ENCODE assay signal across 17 mouse cellular contexts in genomic region chr11:87454035-87454690, GRCm38 (mm10). TPM values are rescaled to one million over a fixed set of nuclear protein-coding genes. Genes with fewer than 3 reads are reported as not detected.
DNase-seq lines count a peak whose midpoint lies in the region; ATAC-seq and TF ChIP-seq lines count a peak whose summit lies in the region.
"Had no signal": no experiment of that assay in that cellular context is flagged by ENCODE, and none has a peak within 500 bp of the region (broad histone marks: within the 10 kb centered on the region; RNA-seq: fewer than 3 reads in every experiment).

No protein-coding gene starts in this region.

- no peaks in the 10 kb centered on the region for H3K36me3 ChIP-seq in kidney, embryonic 15.5 days
- H3K36me3 ChIP-seq in kidney, embryonic 16.5 days (ENCODE audit: insufficient read depth, low read length), result no peaks in the 10 kb centered on the region
- H3K36me3 ChIP-seq in ES-E14 (ENCODE audit: control insufficient read depth, insufficient read depth, low read length, poor library complexity, severe bottlenecking), result no peaks in the 10 kb centered on the region
- no peaks in the 10 kb centered on the region for H3K36me3 ChIP-seq in limb, embryonic 10.5 days
- H3K36me3 ChIP-seq: neural tube, embryonic 13.5 days had no signal

- 84% methylated on average over 2 of the region's 2 CpGs for WGBS in kidney, embryonic 15.5 days
- whole genome bisulfite sequencing in kidney, embryonic 16.5 days, result 88% methylated on average over 2 of the region's 2 CpGs
- 88% methylated on average over 2 of the region's 2 CpGs for WGBS in limb, embryonic 10.5 days

- DNase-seq in ES-E14 (ENCODE audit: low read depth, low spot score), result no peak
- DNase-seq in limb, embryonic 10.5 days (ENCODE audit: low spot score), result no peak
- DNase-seq in left cerebral cortex, postnatal 4 days, result no peak
- no peak for DNase-seq in gastrocnemius, adult 2 months
- DNase-seq: adrenal gland, postnatal 25 days; cerebellum, adult 2 months; heart, adult 2 months; layer of hippocampus, postnatal 36 days had no signal

- H3K4me2 ChIP-seq in kidney, embryonic 15.5 days, result no peak overlapping the region
- H3K4me2 ChIP-seq in kidney, embryonic 16.5 days (replicated peaks; ENCODE audit: low read depth, low read length), result no peak overlapping the region
- H3K4me2 ChIP-seq: midbrain, embryonic 11.5 days; neural tube, embryonic 13.5 days had no signal

- H3K4me3 ChIP-seq in kidney, embryonic 15.5 days (replicated peaks), result no peak overlapping the region
- no peak overlapping the region for H3K4me3 ChIP-seq in kidney, embryonic 16.5 days (ENCODE audit: low read length)
- no peak overlapping the region for H3K4me3 ChIP-seq in ES-E14 (ENCODE audit: insufficient read depth in 1 of 2, low read depth in 1 of 2, low read length in 2 of 2, poor library complexity in 1 of 2, severe bottlenecking in 1 of 2)
- no peak overlapping the region for H3K4me3 ChIP-seq in limb, embryonic 10.5 days
- H3K4me3 ChIP-seq in gastrocnemius, adult 2 months, result no peak overlapping the region
- H3K4me3 ChIP-seq: heart, adult 2 months; neural tube, embryonic 13.5 days had no signal

- in situ Hi-C loops in ES-E14 (cut with MboI; ENCODE audit: low sequenced_read_pairs in 2 of 2, unreplicated experiment in 2 of 2), result no loop called here

- peak overlapping the region; percentile 58; the same call in 1 of the 2 replicates for H3K27ac ChIP-seq in kidney, embryonic 15.5 days
- no peak overlapping the region for H3K27ac ChIP-seq in kidney, embryonic 16.5 days (ENCODE audit: low read length)
- peak overlapping the region; percentile 47; the same call in 1 of the 2 replicates for H3K27ac ChIP-seq in ES-E14 (ENCODE audit: insufficient read depth, low read depth, low read length, poor library complexity, severe bottlenecking)
- H3K27ac ChIP-seq in limb, embryonic 10.5 days, result peak overlapping the region; percentile 62
- H3K27ac ChIP-seq in gastrocnemius, adult 2 months, result no peak overlapping the region
- H3K27ac ChIP-seq: heart, adult 2 months; hindbrain, postnatal 0 days; kidney, postnatal 0 days; neural tube, embryonic 13.5 days had no signal

- no peaks in the 10 kb centered on the region for H3K9me3 ChIP-seq in kidney, embryonic 15.5 days (replicated peaks)
- H3K9me3 ChIP-seq in kidney, embryonic 16.5 days (ENCODE audit: low read length), result no peaks in the 10 kb centered on the region
- no peaks in the 10 kb centered on the region for H3K9me3 ChIP-seq in ES-E14 (ENCODE audit: control insufficient read depth, insufficient read depth, low read depth, low read length)
- no peaks in the 10 kb centered on the region for H3K9me3 ChIP-seq in limb, embryonic 10.5 days (replicated peaks)
- H3K9me3 ChIP-seq: neural tube, embryonic 13.5 days had no signal

- H3K9ac ChIP-seq in kidney, embryonic 15.5 days, result no peak overlapping the region
- no peak overlapping the region for H3K9ac ChIP-seq in kidney, embryonic 16.5 days (replicated peaks; ENCODE audit: low read length)
- no peak overlapping the region; the same call in 1 of the 2 replicates for H3K9ac ChIP-seq in ES-E14 (ENCODE audit: insufficient read depth, low read depth, low read length, poor library complexity, severe bottlenecking)
- H3K9ac ChIP-seq: neural tube, embryonic 13.5 days had no signal

- TF ChIP-seq CTCF in gastrocnemius, adult 2 months (IDR thresholded peaks at IDR 0.05), result no peak

- no peaks in the 10 kb centered on the region for H3K27me3 ChIP-seq in kidney, embryonic 15.5 days
- H3K27me3 ChIP-seq in kidney, embryonic 16.5 days (ENCODE audit: insufficient read depth, low read length), result no peaks in the 10 kb centered on the region
- H3K27me3 ChIP-seq in limb, embryonic 10.5 days (ENCODE audit: low read depth, poor library complexity, severe bottlenecking), result no peaks in the 10 kb centered on the region
- H3K27me3 ChIP-seq: neural tube, embryonic 13.5 days had no signal

- intact Hi-C loops in left cerebral cortex, postnatal 4 days (cut with DNase I), result no loop called here
- intact Hi-C loops in gastrocnemius, adult 2 months (cut with DNase I), result no loop called here

- peaks cover 12% of the 10 kb centered on the region for H3K4me1 ChIP-seq in kidney, embryonic 15.5 days
- peaks cover 11% of the 10 kb centered on the region for H3K4me1 ChIP-seq in kidney, embryonic 16.5 days (ENCODE audit: insufficient read depth, low read length)
- peaks cover 4 to 5% of the 10 kb centered on the region in 2 experiments; a peak in 3 of 4 replicates for H3K4me1 ChIP-seq in ES-E14 (ENCODE audit: control insufficient read depth in 2 of 2, insufficient read depth in 2 of 2, low read length in 2 of 2, poor library complexity in 1 of 2)
- peaks cover 16% of the 10 kb centered on the region for H3K4me1 ChIP-seq in limb, embryonic 10.5 days
- H3K4me1 ChIP-seq: neural tube, embryonic 13.5 days had no signal

- no peak for ATAC-seq in kidney, embryonic 15.5 days (replicated peaks; ENCODE audit: low FRiP score)
- no peak for ATAC-seq in kidney, embryonic 16.5 days (ENCODE audit: low FRiP score, low TSS enrichment)
- ATAC-seq in megakaryocyte progenitor cell, adult 5-6 weeks (replicated peaks; ENCODE audit: poor library complexity), result no peak
- ATAC-seq: hindbrain, postnatal 0 days had no signal

TF ChIP-seq in ES-E14, 5 proteins besides CTCF, POLR2A, EP300 and RAD21:
- TF ChIP-seq CHD2 (IDR thresholded peaks at IDR 0.05; ENCODE audit: low read depth, low read length) (no peak), HCFC1 (IDR thresholded peaks at IDR 0.05; ENCODE audit: borderline replicate concordance, insufficient read depth, low read length) (no peak), ZC3H11A (IDR thresholded peaks at IDR 0.05; ENCODE audit: borderline replicate concordance, low read depth, low read length) (no peak), ZNF384 (IDR thresholded peaks at IDR 0.05; ENCODE audit: low read depth, low read length) (no peak), MAFK (IDR thresholded peaks at IDR 0.05; ENCODE audit: insufficient read depth, low read depth, low read length) (no peak)

RNA-seq across cellular contexts. Expression of gene Tex14, which starts 49.3 kb away (rescaled TPM):
- 0.60 and 0.65 TPM in 2 replicates for polyA plus RNA-seq in kidney, embryonic 15.5 days (2015; fragmentation: Nextera tagmentation; extraction: Ambion mirVana)
- 0.31 and 0.76 TPM in 2 replicates for polyA plus RNA-seq in kidney, embryonic 16.5 days (2015; fragmentation: Nextera tagmentation; extraction: Ambion mirVana)
- total RNA-seq in ES-E14 (2012; rRNA removed), result 10.4 and 11.4 TPM in 2 replicates
- 0.16 and 0.33 TPM in 2 replicates for polyA plus RNA-seq in limb, embryonic 10.5 days (2016; fragmentation: Nextera tagmentation; extraction: Ambion mirVana)
- under 1 TPM; 0.34 to 0.44 TPM for total RNA-seq in left cerebral cortex, postnatal 4 days (2021)
- total RNA-seq in megakaryocyte progenitor cell, adult 5-6 weeks (2015), result 0.07 and 2.4 TPM in 2 replicates
- total RNA-seq in megakaryocyte progenitor cell, adult 5-6 weeks (2017), result 0.27 and 0.29 TPM in 2 replicates
- not detected for total RNA-seq in gastrocnemius, adult 2 months (2021)
- total RNA-seq: gastrocnemius, adult 8-10 months; heart, postnatal 4 days had no signal

RNA-seq across cellular contexts. Expression of gene Rad51c, which starts 49.4 kb away (rescaled TPM):
- polyA plus RNA-seq in kidney, embryonic 15.5 days (2015; fragmentation: Nextera tagmentation; extraction: Ambion mirVana), result 8.3 and 9.1 TPM in 2 replicates
- polyA plus RNA-seq in kidney, embryonic 16.5 days (2015; fragmentation: Nextera tagmentation; extraction: Ambion mirVana), result 7.9 and 8.7 TPM in 2 replicates
- 6.7 and 9.9 TPM in 2 replicates for total RNA-seq in ES-E14 (2012; rRNA removed)
- polyA plus RNA-seq in limb, embryonic 10.5 days (2016; fragmentation: Nextera tagmentation; extraction: Ambion mirVana), result 11.5 and 15.4 TPM in 2 replicates
- 1 to 10 TPM; 4.0 to 4.8 TPM for total RNA-seq in left cerebral cortex, postnatal 4 days (2021)
- total RNA-seq in megakaryocyte progenitor cell, adult 5-6 weeks (2015), result 2.5 and 4.9 TPM in 2 replicates
- 5.4 and 8.0 TPM in 2 replicates for total RNA-seq in megakaryocyte progenitor cell, adult 5-6 weeks (2017)
- under 1 TPM; 0.26 to 0.45 TPM for total RNA-seq in gastrocnemius, adult 2 months (2021)

Comparison
In these comparisons a context has a peak if more than half of its experiments do, and no peak if none do; other contexts are left out.
1. H3K27ac ChIP-seq: peak in kidney, embryonic 15.5 days (single experiment), ES-E14 (single experiment) and limb, embryonic 10.5 days (single experiment); none in kidney, embryonic 16.5 days (single experiment) and gastrocnemius, adult 2 months (single experiment).